Mouse (Mus musculus): Measurements from ENCODE around the gene Ednrb. TPM values are rescaled to one million over a fixed set of nuclear protein-coding genes. Genes with fewer than 3 reads are reported as not detected.
"Not testable (repeated sequence)": the region's sequence is repeated elsewhere in the genome, so short reads cannot be mapped to it uniquely, and the experiment has no call there.

Ednrb gene
- total RNA-seq, 2 experiments from 2014 or later: 77.8 to 89.5 TPM

GRCm38 (mm10) chr14:103825934-103826333 is 18.3 kb downstream of the Ednrb start:
- DNase-seq (ENCODE audit: low spot score in 2 of 2): no peak

- no peak for DNase-seq (ENCODE audit: low spot score in 2 of 2)
These were observed 20.7 kb downstream of the Ednrb start for GRCm38 (mm10) chr14:103823501-103823900.

- no peak for DNase-seq (ENCODE audit: low spot score in 2 of 2)
These were observed 21.6 kb downstream of the Ednrb start for GRCm38 (mm10) chr14:103822590-103822989.

- no peak for DNase-seq (ENCODE audit: low spot score in 2 of 2)
These were observed 27.4 kb downstream of the Ednrb start for GRCm38 (mm10) chr14:103816637-103817308.

- DNase-seq (ENCODE audit: low spot score in 2 of 2): no peak
These were observed 28.7 kb downstream of the Ednrb start for GRCm38 (mm10) chr14:103815542-103815941.

GRCm38 (mm10) chr14:103814015-103814691 is 30.0 kb downstream of the Ednrb start:
- DNase-seq (ENCODE audit: low spot score in 2 of 2): no peak

GRCm38 (mm10) chr14:103813246-103813645 is 31.0 kb downstream of the Ednrb start:
- no peak for DNase-seq (ENCODE audit: low spot score in 2 of 2)

- no peak for DNase-seq (ENCODE audit: low spot score in 2 of 2)
These were observed 32.9 kb downstream of the Ednrb start for GRCm38 (mm10) chr14:103811291-103811690.

- no peak for DNase-seq (ENCODE audit: low spot score in 2 of 2)
These were observed 40.1 kb downstream of the Ednrb start for GRCm38 (mm10) chr14:103803907-103804659.

GRCm38 (mm10) chr14:103797123-103797522 is 47.1 kb downstream of the Ednrb start:
- no peak for DNase-seq (ENCODE audit: low spot score in 2 of 2)

- no peak for DNase-seq (ENCODE audit: low spot score in 2 of 2)
These were observed 48.6 kb downstream of the Ednrb start for GRCm38 (mm10) chr14:103795591-103795990.

- no peak for DNase-seq (ENCODE audit: low spot score in 2 of 2)
These were observed 50.8 kb downstream of the Ednrb start for GRCm38 (mm10) chr14:103793409-103793808.

- DNase-seq (ENCODE audit: low spot score in 2 of 2): no peak
These were observed 51.5 kb downstream of the Ednrb start for GRCm38 (mm10) chr14:103792726-103793125.

- DNase-seq (ENCODE audit: low spot score in 2 of 2): no peak
These were observed 56.7 kb downstream of the Ednrb start for GRCm38 (mm10) chr14:103787547-103787946.

GRCm38 (mm10) chr14:103785096-103785965 is 58.9 kb downstream of the Ednrb start:
- no peak for DNase-seq (ENCODE audit: low spot score in 2 of 2)

- not testable (repeated sequence) for DNase-seq (ENCODE audit: low spot score in 2 of 2)
These were observed 63.9 kb downstream of the Ednrb start for GRCm38 (mm10) chr14:103780336-103780735.

- no peak for DNase-seq (ENCODE audit: low spot score in 2 of 2)
These were observed 64.9 kb downstream of the Ednrb start for GRCm38 (mm10) chr14:103779276-103779675.

GRCm38 (mm10) chr14:103778533-103779151 is 65.6 kb downstream of the Ednrb start:
- peak; percentile 18 to 48 for DNase-seq (ENCODE audit: low spot score in 2 of 2)

GRCm38 (mm10) chr14:103778009-103778431 is 66.2 kb downstream of the Ednrb start:
- peak; percentile 62 to 77 for DNase-seq (ENCODE audit: low spot score in 2 of 2)

- DNase-seq (ENCODE audit: low spot score in 2 of 2): no peak
These were observed 66.8 kb downstream of the Ednrb start for GRCm38 (mm10) chr14:103777386-103777785.

All from layer of hippocampus, postnatal 14 days (tissue).